Comparison of ENCODE assay signal across 10 mouse cellular contexts in genomic region chr8:3219921-3220411, GRCm38 (mm10). TPM values are rescaled to one million over a fixed set of nuclear protein-coding genes. Genes with fewer than 3 reads are reported as not detected.
DNase-seq lines count a peak whose midpoint lies in the region; ATAC-seq lines count a peak whose summit lies in the region.
"Had no signal": no experiment of that assay in that cellular context is flagged by ENCODE, and none has a peak within 500 bp of the region (broad histone marks: within the 10 kb centered on the region; RNA-seq: fewer than 3 reads in every experiment).

No protein-coding gene starts in this region.

- H3K4me2 ChIP-seq in midbrain, embryonic 11.5 days = no peak overlapping the region; the same call in 1 of the 2 replicates
- H3K4me2 ChIP-seq in neural tube, embryonic 15.5 days = peak overlapping the region; percentile 80

- H3K4me3 ChIP-seq in heart, embryonic 10.5 days = peak overlapping the region; percentile 61
- no peak overlapping the region; the same call in 1 of the 2 replicates for H3K4me3 ChIP-seq in midbrain, embryonic 10.5 days
- no peak overlapping the region for H3K4me3 ChIP-seq in midbrain, embryonic 11.5 days (ENCODE audit: low read depth, low read length)
- H3K4me3 ChIP-seq in neural tube, embryonic 15.5 days (replicated peaks) = peak overlapping the region; percentile 61

- H3K9ac ChIP-seq in midbrain, embryonic 11.5 days (ENCODE audit: low read length) = no peak overlapping the region
- H3K9ac ChIP-seq in neural tube, embryonic 15.5 days (replicated peaks) = 0 out of 2 replicates have a peak overlapping the region, but pooled peaks have one; percentile 72

- H3K36me3 ChIP-seq in heart, embryonic 10.5 days = no peaks in the 10 kb centered on the region
- H3K36me3 ChIP-seq in midbrain, embryonic 10.5 days = no peaks in the 10 kb centered on the region
- no peaks in the 10 kb centered on the region for H3K36me3 ChIP-seq in midbrain, embryonic 11.5 days (ENCODE audit: control insufficient read depth, insufficient read depth, low read length)
- H3K36me3 ChIP-seq in neural tube, embryonic 15.5 days = no peaks in the 10 kb centered on the region

- H3K4me1 ChIP-seq in heart, embryonic 10.5 days = peaks cover 26% of the 10 kb centered on the region
- peaks cover 18% of the 10 kb centered on the region for H3K4me1 ChIP-seq in midbrain, embryonic 10.5 days
- peaks cover 6% of the 10 kb centered on the region; the same call in 1 of the 2 replicates for H3K4me1 ChIP-seq in midbrain, embryonic 11.5 days (ENCODE audit: control insufficient read depth, insufficient read depth, low read length)
- H3K4me1 ChIP-seq in neural tube, embryonic 15.5 days = peaks cover 41% of the 10 kb centered on the region

- no peaks in the 10 kb centered on the region for H3K9me3 ChIP-seq in heart, embryonic 10.5 days
- no peaks in the 10 kb centered on the region for H3K9me3 ChIP-seq in midbrain, embryonic 10.5 days (replicated peaks)
- H3K9me3 ChIP-seq in midbrain, embryonic 11.5 days (ENCODE audit: control insufficient read depth, low read length) = no peaks in the 10 kb centered on the region
- no peaks in the 10 kb centered on the region for H3K9me3 ChIP-seq in neural tube, embryonic 15.5 days (replicated peaks)

- no peak for DNase-seq in heart, embryonic 10.5 days (ENCODE audit: low spot score)
- no peak for DNase-seq in heart, adult 9 months (ENCODE audit: low spot score in 2 of 2)
- no peak for DNase-seq in midbrain, embryonic 10.5 days (ENCODE audit: low spot score)
- no peak for DNase-seq in midbrain, embryonic 11.5 days (ENCODE audit: low spot score, missing footprints)
- peak; percentile 28 to 45 for DNase-seq in kidney, postnatal 4 days
- DNase-seq in adrenal gland, postnatal 25 days = no peak
- no peak for DNase-seq in spleen, postnatal 4 days (ENCODE audit: low spot score in 2 of 2)
- DNase-seq: gastrocnemius, postnatal 25 days had no signal

- WGBS in heart, embryonic 10.5 days = 90% methylated on average over 12 of the region's 12 CpGs
- WGBS in midbrain, embryonic 10.5 days = 93% methylated on average over 12 of the region's 12 CpGs
- 90% methylated on average over 12 of the region's 12 CpGs for WGBS in midbrain, embryonic 11.5 days
- WGBS in neural tube, embryonic 15.5 days = 91% methylated on average over 12 of the region's 12 CpGs

- no peak for ATAC-seq in midbrain, embryonic 11.5 days (ENCODE audit: low FRiP score)
- no peak for ATAC-seq in neural tube, embryonic 15.5 days (ENCODE audit: low FRiP score)

- H3K27me3 ChIP-seq in heart, embryonic 10.5 days (ENCODE audit: insufficient read depth, poor library complexity, severe bottlenecking) = no peaks in the 10 kb centered on the region
- H3K27me3 ChIP-seq in midbrain, embryonic 10.5 days (ENCODE audit: low read depth, poor library complexity, severe bottlenecking) = no peaks in the 10 kb centered on the region
- H3K27me3 ChIP-seq in midbrain, embryonic 11.5 days (ENCODE audit: control insufficient read depth, insufficient read depth, low read length) = no peaks in the 10 kb centered on the region
- H3K27me3 ChIP-seq in neural tube, embryonic 15.5 days (replicated peaks) = no peaks in the 10 kb centered on the region

- H3K27ac ChIP-seq in heart, embryonic 10.5 days = peak overlapping the region; percentile 87; the same call in 1 of the 2 replicates
- peak overlapping the region; percentile 91 for H3K27ac ChIP-seq in midbrain, embryonic 10.5 days (replicated peaks)
- no peak overlapping the region for H3K27ac ChIP-seq in midbrain, embryonic 11.5 days (ENCODE audit: low read depth, low read length)
- H3K27ac ChIP-seq in neural tube, embryonic 15.5 days (replicated peaks) = peak overlapping the region; percentile 92
- H3K27ac ChIP-seq: macrophage had no signal

RNA-seq across cellular contexts. Expression of gene Insr, which starts 59.5 kb away (rescaled TPM):
- 34.1 and 34.3 TPM in 2 replicates for polyA plus RNA-seq in heart, embryonic 10.5 days (2016; fragmentation: Nextera tagmentation; extraction: Ambion mirVana)
- 21.9 and 26.3 TPM in 2 replicates for polyA plus RNA-seq in midbrain, embryonic 10.5 days (2016; fragmentation: Nextera tagmentation; extraction: Ambion mirVana)
- 31.5 and 31.7 TPM in 2 replicates for polyA plus RNA-seq in midbrain, embryonic 11.5 days (2014; fragmentation: Nextera tagmentation; extraction: Ambion mirVana)
- 50.7 and 52.0 TPM in 2 replicates for polyA plus RNA-seq in neural tube, embryonic 15.5 days (2015; fragmentation: Nextera tagmentation; extraction: Ambion mirVana)
- total RNA-seq in adrenal gland, postnatal 25 days (2021) = 127 and 144 TPM in 2 replicates

Comparison
In these comparisons a context has a peak if more than half of its experiments do, and no peak if none do; other contexts are left out.
1. DNase-seq: peak in kidney, postnatal 4 days (2 of 2); none in heart, embryonic 10.5 days (single experiment), heart, adult 9 months (0 of 2), midbrain, embryonic 10.5 days (single experiment), midbrain, embryonic 11.5 days (single experiment), adrenal gland, postnatal 25 days (single experiment) and spleen, postnatal 4 days (0 of 2).
2. H3K4me3 ChIP-seq: peak in heart, embryonic 10.5 days (single experiment) and neural tube, embryonic 15.5 days (single experiment); none in midbrain, embryonic 10.5 days (single experiment) and midbrain, embryonic 11.5 days (single experiment).